Mouse (Mus musculus) testis, adult 2 months (tissue): ENCODE results near the gene Rb1.

ENCODE experiments used
- CTCF ChIP-seq: fragments of 200-500 bp; IDR thresholded peaks from 2 replicates; pipeline ENCODE4 v1.5.1; 2012; ENCODE audit warnings: low read depth, mild to moderate bottlenecking, inconsistent platforms, low read length, moderate library complexity; ENCODE audit not compliant: control insufficient read depth, insufficient read depth, insufficient replicate concordance
- POLR2A ChIP-seq: fragments of 200-500 bp; IDR thresholded peaks from 2 replicates; pipeline ENCODE4 v1.6.1; 2012; ENCODE audit warnings: low read depth, mild to moderate bottlenecking, inconsistent platforms, low read length, moderate library complexity; ENCODE audit not compliant: control insufficient read depth

GRCm38 (mm10) chr14:73169926-73170844 is 155.4 kb downstream of the Rb1 start:
- no peak for TF ChIP-seq CTCF
- no peak for TF ChIP-seq POLR2A
